Comparison of ENCODE assay signal across 25 mouse cellular contexts in the genomic region with DNA sequence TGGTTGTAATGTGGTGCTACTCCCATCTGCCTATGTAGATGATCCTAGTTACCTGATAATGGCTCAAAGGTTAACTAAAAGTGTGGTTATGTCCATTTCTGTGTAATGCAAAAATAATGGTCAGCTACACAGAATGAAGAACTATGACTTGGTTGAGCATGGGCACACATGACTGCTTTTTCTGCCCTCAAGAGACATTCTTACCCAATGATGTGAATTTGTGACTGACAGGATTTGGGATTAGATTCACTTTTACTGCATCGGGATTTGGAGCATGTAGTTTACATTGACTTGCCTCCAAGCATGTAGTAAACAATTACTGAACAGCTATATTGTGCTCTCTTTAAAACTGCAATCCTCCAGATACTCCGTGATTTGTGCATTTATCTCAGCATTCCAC.
"Had no signal": no experiment of that assay in that cellular context is flagged by ENCODE, and none has a peak within 500 bp of the region (broad histone marks: within the 10 kb centered on the region; RNA-seq: fewer than 3 reads in every experiment).

No protein-coding gene starts in this region.

- ATAC-seq: forebrain, embryonic 13.5 days; forebrain, embryonic 14.5 days; forebrain, embryonic 15.5 days; forebrain, embryonic 16.5 days; forebrain, postnatal 0 days had no signal

- DNase-seq: cerebellum, adult 8-10 months; cerebellum, adult 9-10 months; cerebellum, adult 9-11 months; cerebellum, postnatal 10 days; cerebellum, postnatal 14 days; cerebellum, postnatal 25 days; cerebellum, postnatal 36 days; embryo, embryonic 11 days; forebrain, postnatal 0 days; gastrocnemius, adult 2 months; gastrocnemius, postnatal 10 days; gastrocnemius, postnatal 14 days; gastrocnemius, postnatal 25 days; gastrocnemius, postnatal 36 days; heart, adult 11 months; heart, adult 18-20 months; heart, adult 2 months had no signal

- H3K27me3 ChIP-seq: embryonic facial prominence, embryonic 12.5 days; embryonic facial prominence, embryonic 13.5 days; embryonic facial prominence, embryonic 15.5 days; forebrain, embryonic 12.5 days; forebrain, embryonic 13.5 days; forebrain, embryonic 15.5 days had no signal
